Mouse (Mus musculus): Measurements from ENCODE around the gene Traf3ip2.
A peak's percentile ranks its signal among the peaks of the same experiment; 100 is the strongest.

The Traf3ip2 gene

GRCm38 (mm10) chr10:39600115-39600514, 12.6 kb upstream of the Traf3ip2 start:
- DNase-seq (ENCODE audit: low read depth, low spot score), result no peak

GRCm38 (mm10) chr10:39601068-39601467, 11.7 kb upstream of the Traf3ip2 start:
- DNase-seq (ENCODE audit: low read depth, low spot score), result no peak

- DNase-seq (ENCODE audit: low read depth, low spot score), result no peak
Observed at GRCm38 (mm10) chr10:39606434-39606833, 6.3 kb upstream of the Traf3ip2 start.

GRCm38 (mm10) chr10:39611234-39611633, 1.5 kb upstream of the Traf3ip2 start:
- no peak for DNase-seq (ENCODE audit: low read depth, low spot score)

- no peak for DNase-seq (ENCODE audit: low read depth, low spot score)
Observed at GRCm38 (mm10) chr10:39612131-39612530, 603 bp upstream of the Traf3ip2 start.

- peak; percentile 28 for DNase-seq (ENCODE audit: low read depth, low spot score)
Observed at GRCm38 (mm10) chr10:39612989-39613831, 476 bp downstream of the Traf3ip2 start.

GRCm38 (mm10) chr10:39613973-39614372, 1.2 kb downstream of the Traf3ip2 start:
- no peak for DNase-seq (ENCODE audit: low read depth, low spot score)

- no peak for DNase-seq (ENCODE audit: low read depth, low spot score)
Observed at GRCm38 (mm10) chr10:39614676-39615075, 1.9 kb downstream of the Traf3ip2 start.

GRCm38 (mm10) chr10:39615531-39616229, 2.9 kb downstream of the Traf3ip2 start:
- no peak for DNase-seq (ENCODE audit: low read depth, low spot score)

GRCm38 (mm10) chr10:39616230-39616590, 3.5 kb downstream of the Traf3ip2 start:
- no peak for DNase-seq (ENCODE audit: low read depth, low spot score)

GRCm38 (mm10) chr10:39616626-39617025, 3.9 kb downstream of the Traf3ip2 start:
- DNase-seq (ENCODE audit: low read depth, low spot score), result no peak

GRCm38 (mm10) chr10:39618431-39618830, 5.7 kb downstream of the Traf3ip2 start:
- no peak for DNase-seq (ENCODE audit: low read depth, low spot score)

- DNase-seq (ENCODE audit: low read depth, low spot score), result no peak
Observed at GRCm38 (mm10) chr10:39620626-39621025, 7.9 kb downstream of the Traf3ip2 start.

- no peak for DNase-seq (ENCODE audit: low read depth, low spot score)
Observed at GRCm38 (mm10) chr10:39623806-39624205, 11.1 kb downstream of the Traf3ip2 start.

GRCm38 (mm10) chr10:39624837-39625625, 12.3 kb downstream of the Traf3ip2 start:
- no peak for DNase-seq (ENCODE audit: low read depth, low spot score)

GRCm38 (mm10) chr10:39625626-39626260, 13.0 kb downstream of the Traf3ip2 start:
- no peak for DNase-seq (ENCODE audit: low read depth, low spot score)

GRCm38 (mm10) chr10:39626376-39626775, 13.6 kb downstream of the Traf3ip2 start:
- no peak for DNase-seq (ENCODE audit: low read depth, low spot score)

GRCm38 (mm10) chr10:39628799-39629517, 16.2 kb downstream of the Traf3ip2 start:
- no peak for DNase-seq (ENCODE audit: low read depth, low spot score)

- no peak for DNase-seq (ENCODE audit: low read depth, low spot score)
Observed at GRCm38 (mm10) chr10:39629746-39630552, 17.2 kb downstream of the Traf3ip2 start.

GRCm38 (mm10) chr10:39630811-39631210, 18.1 kb downstream of the Traf3ip2 start:
- DNase-seq (ENCODE audit: low read depth, low spot score), result no peak
